Mouse (Mus musculus): ENCODE results near the gene Tmem150b. TPM values are rescaled to one million over a fixed set of nuclear protein-coding genes. Genes with fewer than 3 reads are reported as not detected.

Gene Tmem150b
- total and polyA plus RNA-seq, 3 experiments = 0.11 to 1.7 (median 1.1) TPM

- ATAC-seq (ENCODE audit: extremely low read depth, insufficient number of reproducible peaks, low FRiP score, poor library complexity, severe bottlenecking) = peak; percentile 84
- Histone ChIP-seq H3K4me1 (ENCODE audit: insufficient read depth, low read depth, low read length) (peaks cover 53% of the 10 kb centered on the region), H3K9me3 (replicated peaks) (no peaks in the 10 kb centered on the region), H3K27me3 (ENCODE audit: insufficient read depth, low read length) (peaks cover 4% of the 10 kb centered on the region; the same call in 1 of the 2 replicates), H3K36me3 (replicated peaks) (peaks cover 31% of the 10 kb centered on the region), H3K4me3 (ENCODE audit: low read depth, low read length) (peak within 1 kb of the TSS; percentile 80)
- peak; percentile 93 for DNase-seq (ENCODE audit: low spot score)
- no peak for TF ChIP-seq GATA2 (IDR thresholded peaks at IDR 0.05; ENCODE audit: borderline replicate concordance, low read depth, low read length)
- no peak for TF ChIP-seq CTCF (IDR thresholded peaks at IDR 0.05; ENCODE audit: low read depth, low read length)
- TF ChIP-seq GATA1 (IDR thresholded peaks at IDR 0.05; ENCODE audit: borderline replicate concordance, low read length) = no peak
- no peak for TF ChIP-seq POLR2AphosphoS5 (IDR thresholded peaks at IDR 0.05; ENCODE audit: insufficient replicate concordance, low read depth, low read length)
- no peak for TF ChIP-seq TAL1 (conservative IDR thresholded peaks at IDR 0.05; ENCODE audit: low read depth, low read length)
Measured at GRCm38 (mm10) chr7:4739544-4740275, 14.7 kb upstream of the Tmem150b start, which contains the start of gene Kmt5c. Gene Kmt5c, plus strand, starts transcription at chr7:4740115.

- Histone ChIP-seq H3K27me3 (ENCODE audit: insufficient read depth, low read length) (peaks cover 4% of the 10 kb centered on the region; the same call in 1 of the 2 replicates), H3K4me1 (ENCODE audit: insufficient read depth, low read depth, low read length) (peaks cover 47% of the 10 kb centered on the region), H3K9me3 (replicated peaks) (no peaks in the 10 kb centered on the region), H3K36me3 (replicated peaks) (peaks cover 25% of the 10 kb centered on the region), H3K4me3 (ENCODE audit: low read depth, low read length) (peak overlapping the region; percentile 66)
- ATAC-seq (ENCODE audit: extremely low read depth, insufficient number of reproducible peaks, low FRiP score, poor library complexity, severe bottlenecking) (no peak), DNase-seq (ENCODE audit: low spot score) (no peak)
- TF ChIP-seq CTCF (IDR thresholded peaks at IDR 0.05; ENCODE audit: low read depth, low read length) (no peak), GATA2 (IDR thresholded peaks at IDR 0.05; ENCODE audit: borderline replicate concordance, low read depth, low read length) (no peak), POLR2AphosphoS5 (IDR thresholded peaks at IDR 0.05; ENCODE audit: insufficient replicate concordance, low read depth, low read length) (no peak), TAL1 (conservative IDR thresholded peaks at IDR 0.05; ENCODE audit: low read depth, low read length) (no peak), GATA1 (IDR thresholded peaks at IDR 0.05; ENCODE audit: borderline replicate concordance, low read length) (no peak)
Measured at GRCm38 (mm10) chr7:4739041-4739543, 14.0 kb upstream of the Tmem150b start.

- Histone ChIP-seq H3K36me3 (replicated peaks) (no peaks in the 10 kb centered on the region), H3K4me3 (ENCODE audit: low read depth, low read length) (no peak overlapping the region), H3K4me1 (ENCODE audit: insufficient read depth, low read depth, low read length) (peaks cover 15% of the 10 kb centered on the region), H3K27me3 (ENCODE audit: insufficient read depth, low read length) (peaks cover 7% of the 10 kb centered on the region; the same call in 1 of the 2 replicates), H3K9me3 (replicated peaks) (no peaks in the 10 kb centered on the region)
- TF ChIP-seq POLR2AphosphoS5 (IDR thresholded peaks at IDR 0.05; ENCODE audit: insufficient replicate concordance, low read depth, low read length) (no peak), GATA1 (IDR thresholded peaks at IDR 0.05; ENCODE audit: borderline replicate concordance, low read length) (no peak), CTCF (IDR thresholded peaks at IDR 0.05; ENCODE audit: low read depth, low read length) (no peak), TAL1 (conservative IDR thresholded peaks at IDR 0.05; ENCODE audit: low read depth, low read length) (no peak), GATA2 (IDR thresholded peaks at IDR 0.05; ENCODE audit: borderline replicate concordance, low read depth, low read length) (no peak)
- ATAC-seq (ENCODE audit: extremely low read depth, insufficient number of reproducible peaks, low FRiP score, poor library complexity, severe bottlenecking) = no peak
- DNase-seq (ENCODE audit: low spot score) = no peak
Measured at GRCm38 (mm10) chr7:4732968-4733392, 7.9 kb upstream of the Tmem150b start.

- Histone ChIP-seq H3K4me1 (ENCODE audit: insufficient read depth, low read depth, low read length) (peaks cover 15% of the 10 kb centered on the region), H3K27me3 (ENCODE audit: insufficient read depth, low read length) (peaks cover 10% of the 10 kb centered on the region; the same call in 1 of the 2 replicates), H3K9me3 (replicated peaks) (no peaks in the 10 kb centered on the region), H3K4me3 (ENCODE audit: low read depth, low read length) (no peak overlapping the region), H3K36me3 (replicated peaks) (no peaks in the 10 kb centered on the region)
- no peak for DNase-seq (ENCODE audit: low spot score)
- no peak for ATAC-seq (ENCODE audit: extremely low read depth, insufficient number of reproducible peaks, low FRiP score, poor library complexity, severe bottlenecking)
- TF ChIP-seq GATA1 (IDR thresholded peaks at IDR 0.05; ENCODE audit: borderline replicate concordance, low read length) = no peak
- no peak for TF ChIP-seq GATA2 (IDR thresholded peaks at IDR 0.05; ENCODE audit: borderline replicate concordance, low read depth, low read length)
- no peak for TF ChIP-seq POLR2AphosphoS5 (IDR thresholded peaks at IDR 0.05; ENCODE audit: insufficient replicate concordance, low read depth, low read length)
- no peak for TF ChIP-seq CTCF (IDR thresholded peaks at IDR 0.05; ENCODE audit: low read depth, low read length)
- TF ChIP-seq TAL1 (conservative IDR thresholded peaks at IDR 0.05; ENCODE audit: low read depth, low read length) = no peak
Measured at GRCm38 (mm10) chr7:4731090-4731489, 6.0 kb upstream of the Tmem150b start.

GRCm38 (mm10) chr7:4724359-4724758 is 690 bp downstream of the Tmem150b start:
- ATAC-seq (ENCODE audit: extremely low read depth, insufficient number of reproducible peaks, low FRiP score, poor library complexity, severe bottlenecking) = no peak
- DNase-seq (ENCODE audit: low spot score) = no peak
- Histone ChIP-seq H3K36me3 (replicated peaks) (no peaks in the 10 kb centered on the region), H3K4me1 (ENCODE audit: insufficient read depth, low read depth, low read length) (peaks cover 8% of the 10 kb centered on the region), H3K4me3 (ENCODE audit: low read depth, low read length) (no peak overlapping the region), H3K9me3 (replicated peaks) (no peaks in the 10 kb centered on the region), H3K27me3 (ENCODE audit: insufficient read depth, low read length) (peaks cover 37% of the 10 kb centered on the region)
- TF ChIP-seq CTCF (IDR thresholded peaks at IDR 0.05; ENCODE audit: low read depth, low read length) (no peak), GATA1 (IDR thresholded peaks at IDR 0.05; ENCODE audit: borderline replicate concordance, low read length) (no peak), POLR2AphosphoS5 (IDR thresholded peaks at IDR 0.05; ENCODE audit: insufficient replicate concordance, low read depth, low read length) (no peak), GATA2 (IDR thresholded peaks at IDR 0.05; ENCODE audit: borderline replicate concordance, low read depth, low read length) (no peak), TAL1 (conservative IDR thresholded peaks at IDR 0.05; ENCODE audit: low read depth, low read length) (no peak)

GRCm38 (mm10) chr7:4723508-4723907 is 1.5 kb downstream of the Tmem150b start:
- ATAC-seq (ENCODE audit: extremely low read depth, insufficient number of reproducible peaks, low FRiP score, poor library complexity, severe bottlenecking) = no peak
- peaks cover 8% of the 10 kb centered on the region for H3K4me1 ChIP-seq (ENCODE audit: insufficient read depth, low read depth, low read length)

More at GRCm38 (mm10) chr7:4723508-4723907, 1.5 kb downstream of the Tmem150b start:
- H3K4me3 ChIP-seq (ENCODE audit: low read depth, low read length) = no peak overlapping the region
- peaks cover 37% of the 10 kb centered on the region for H3K27me3 ChIP-seq (ENCODE audit: insufficient read depth, low read length)
- no peak for DNase-seq (ENCODE audit: low spot score)
- no peak for TF ChIP-seq TAL1 (conservative IDR thresholded peaks at IDR 0.05; ENCODE audit: low read depth, low read length)
- TF ChIP-seq GATA1 (IDR thresholded peaks at IDR 0.05; ENCODE audit: borderline replicate concordance, low read length) = no peak
- no peak for TF ChIP-seq POLR2AphosphoS5 (IDR thresholded peaks at IDR 0.05; ENCODE audit: insufficient replicate concordance, low read depth, low read length)
- no peak for TF ChIP-seq GATA2 (IDR thresholded peaks at IDR 0.05; ENCODE audit: borderline replicate concordance, low read depth, low read length)
- TF ChIP-seq CTCF (IDR thresholded peaks at IDR 0.05; ENCODE audit: low read depth, low read length) = no peak
- H3K36me3 ChIP-seq (replicated peaks) = no peaks in the 10 kb centered on the region
- H3K9me3 ChIP-seq (replicated peaks) = no peaks in the 10 kb centered on the region

All from G1E (cell line).